Mouse (Mus musculus): Measurements from ENCODE around the gene Iqcf4. TPM values are rescaled to one million over a fixed set of nuclear protein-coding genes. Genes with fewer than 3 reads are reported as not detected.

Iqcf4 gene
- polyA plus RNA-seq, 1 experiment from 2014 or later = not detected

GRCm38 (mm10) chr9:106562291-106562690 lies 8.5 kb downstream of the Iqcf4 start:
- Histone ChIP-seq H3K4me1 (ENCODE audit: control insufficient read depth, insufficient read depth, low read length) (no peaks in the 10 kb centered on the region), H3K27ac (ENCODE audit: low read length) (no peak overlapping the region), H3K9ac (replicated peaks; ENCODE audit: low read depth, low read length) (no peak overlapping the region), H3K9me3 (ENCODE audit: control insufficient read depth, low read depth, low read length) (no peaks in the 10 kb centered on the region), H3K27me3 (ENCODE audit: control insufficient read depth, insufficient read depth, low read length) (no peaks in the 10 kb centered on the region), H3K4me3 (ENCODE audit: low read depth, low read length) (no peak overlapping the region), H3K36me3 (ENCODE audit: control insufficient read depth, insufficient read depth, low read length) (no peaks in the 10 kb centered on the region), H3K4me2 (replicated peaks; ENCODE audit: low read depth, low read length) (no peak overlapping the region)
- ATAC-seq (ENCODE audit: insufficient number of reproducible peaks, insufficient read depth, low FRiP score, low read depth) = no peak
- WGBS = 90% methylated on average over 11 of the region's 11 CpGs

GRCm38 (mm10) chr9:106561531-106561930 lies 9.3 kb downstream of the Iqcf4 start, which contains the start of gene Iqcf3:
TSS of gene Iqcf3 (minus strand) at chr9:106561631.
- Histone ChIP-seq H3K4me3 (ENCODE audit: low read depth, low read length) (no peak within 1 kb of the TSS), H3K27me3 (ENCODE audit: control insufficient read depth, insufficient read depth, low read length) (no peaks in the 10 kb centered on the region), H3K36me3 (ENCODE audit: control insufficient read depth, insufficient read depth, low read length) (no peaks in the 10 kb centered on the region), H3K4me1 (ENCODE audit: control insufficient read depth, insufficient read depth, low read length) (no peaks in the 10 kb centered on the region), H3K9ac (replicated peaks; ENCODE audit: low read depth, low read length) (no peak within 1 kb of the TSS), H3K27ac (ENCODE audit: low read length) (no peak within 1 kb of the TSS), H3K9me3 (ENCODE audit: control insufficient read depth, low read depth, low read length) (no peaks in the 10 kb centered on the region), H3K4me2 (replicated peaks; ENCODE audit: low read depth, low read length) (no peak within 1 kb of the TSS)
- 91% methylated on average over 5 of the region's 5 CpGs for WGBS
- ATAC-seq (ENCODE audit: insufficient number of reproducible peaks, insufficient read depth, low FRiP score, low read depth) = no peak

GRCm38 (mm10) chr9:106534975-106535374 lies 35.8 kb downstream of the Iqcf4 start:
- H3K27me3 ChIP-seq (ENCODE audit: control insufficient read depth, insufficient read depth, low read length) = no peaks in the 10 kb centered on the region
- H3K4me2 ChIP-seq (replicated peaks; ENCODE audit: low read depth, low read length) = no peak overlapping the region
- no peak for ATAC-seq (ENCODE audit: insufficient number of reproducible peaks, insufficient read depth, low FRiP score, low read depth)
- no peaks in the 10 kb centered on the region for H3K4me1 ChIP-seq (ENCODE audit: control insufficient read depth, insufficient read depth, low read length)
- H3K27ac ChIP-seq (ENCODE audit: low read length) = no peak overlapping the region
- H3K36me3 ChIP-seq (ENCODE audit: control insufficient read depth, insufficient read depth, low read length) = no peaks in the 10 kb centered on the region
- no peaks in the 10 kb centered on the region for H3K9me3 ChIP-seq (ENCODE audit: control insufficient read depth, low read depth, low read length)
- no peak overlapping the region for H3K9ac ChIP-seq (replicated peaks; ENCODE audit: low read depth, low read length)
- no peak overlapping the region for H3K4me3 ChIP-seq (ENCODE audit: low read depth, low read length)
- 88% methylated on average over 11 of the region's 11 CpGs for WGBS

GRCm38 (mm10) chr9:106534296-106534695 lies 36.5 kb downstream of the Iqcf4 start:
- Histone ChIP-seq H3K36me3 (ENCODE audit: control insufficient read depth, insufficient read depth, low read length) (no peaks in the 10 kb centered on the region), H3K4me2 (replicated peaks; ENCODE audit: low read depth, low read length) (no peak overlapping the region), H3K27me3 (ENCODE audit: control insufficient read depth, insufficient read depth, low read length) (no peaks in the 10 kb centered on the region), H3K9ac (replicated peaks; ENCODE audit: low read depth, low read length) (no peak overlapping the region), H3K4me1 (ENCODE audit: control insufficient read depth, insufficient read depth, low read length) (no peaks in the 10 kb centered on the region), H3K4me3 (ENCODE audit: low read depth, low read length) (no peak overlapping the region), H3K27ac (ENCODE audit: low read length) (no peak overlapping the region), H3K9me3 (ENCODE audit: control insufficient read depth, low read depth, low read length) (no peaks in the 10 kb centered on the region)
- ATAC-seq (ENCODE audit: insufficient number of reproducible peaks, insufficient read depth, low FRiP score, low read depth) = no peak
- WGBS = 89% methylated on average over 7 of the region's 7 CpGs

- no peak overlapping the region for H3K4me2 ChIP-seq (replicated peaks; ENCODE audit: low read depth, low read length)
- H3K27me3 ChIP-seq (ENCODE audit: control insufficient read depth, insufficient read depth, low read length) = no peaks in the 10 kb centered on the region
- no peaks in the 10 kb centered on the region for H3K36me3 ChIP-seq (ENCODE audit: control insufficient read depth, insufficient read depth, low read length)
- no peak overlapping the region for H3K9ac ChIP-seq (replicated peaks; ENCODE audit: low read depth, low read length)
- no peak for ATAC-seq (ENCODE audit: insufficient number of reproducible peaks, insufficient read depth, low FRiP score, low read depth)
- WGBS = 22% methylated on average over 3 of the region's 3 CpGs
- H3K4me3 ChIP-seq (ENCODE audit: low read depth, low read length) = no peak overlapping the region
- no peaks in the 10 kb centered on the region for H3K9me3 ChIP-seq (ENCODE audit: control insufficient read depth, low read depth, low read length)
- H3K27ac ChIP-seq (ENCODE audit: low read length) = no peak overlapping the region
- H3K4me1 ChIP-seq (ENCODE audit: control insufficient read depth, insufficient read depth, low read length) = no peaks in the 10 kb centered on the region
Observed at GRCm38 (mm10) chr9:106531833-106532232, 39.0 kb downstream of the Iqcf4 start.

GRCm38 (mm10) chr9:106519909-106520308 lies 50.9 kb downstream of the Iqcf4 start:
- no peak for ATAC-seq (ENCODE audit: insufficient number of reproducible peaks, insufficient read depth, low FRiP score, low read depth)
- Histone ChIP-seq H3K4me2 (replicated peaks; ENCODE audit: low read depth, low read length) (no peak overlapping the region), H3K4me1 (ENCODE audit: control insufficient read depth, insufficient read depth, low read length) (no peaks in the 10 kb centered on the region), H3K36me3 (ENCODE audit: control insufficient read depth, insufficient read depth, low read length) (no peaks in the 10 kb centered on the region), H3K9ac (replicated peaks; ENCODE audit: low read depth, low read length) (no peak overlapping the region), H3K27me3 (ENCODE audit: control insufficient read depth, insufficient read depth, low read length) (no peaks in the 10 kb centered on the region), H3K27ac (ENCODE audit: low read length) (no peak overlapping the region), H3K9me3 (ENCODE audit: control insufficient read depth, low read depth, low read length) (no peaks in the 10 kb centered on the region), H3K4me3 (ENCODE audit: low read depth, low read length) (no peak overlapping the region)
- 69% methylated on average over 8 of the region's 8 CpGs for WGBS

- no peaks in the 10 kb centered on the region for H3K27me3 ChIP-seq (ENCODE audit: control insufficient read depth, insufficient read depth, low read length)
- H3K4me2 ChIP-seq (replicated peaks; ENCODE audit: low read depth, low read length) = no peak overlapping the region
- no peaks in the 10 kb centered on the region for H3K4me1 ChIP-seq (ENCODE audit: control insufficient read depth, insufficient read depth, low read length)
- H3K27ac ChIP-seq (ENCODE audit: low read length) = no peak overlapping the region
- no peak for ATAC-seq (ENCODE audit: insufficient number of reproducible peaks, insufficient read depth, low FRiP score, low read depth)
- H3K36me3 ChIP-seq (ENCODE audit: control insufficient read depth, insufficient read depth, low read length) = no peaks in the 10 kb centered on the region
- H3K9ac ChIP-seq (replicated peaks; ENCODE audit: low read depth, low read length) = no peak overlapping the region
- H3K9me3 ChIP-seq (ENCODE audit: control insufficient read depth, low read depth, low read length) = no peaks in the 10 kb centered on the region
- H3K4me3 ChIP-seq (ENCODE audit: low read depth, low read length) = no peak overlapping the region
- WGBS = 60% methylated on average over 2 of the region's 2 CpGs
Observed at GRCm38 (mm10) chr9:106519433-106519832, 51.4 kb downstream of the Iqcf4 start.

Other genes starting within 250 kb of the Iqcf4 start
- gene Dusp7, start 202.4 kb downstream of the Iqcf4 start, polyA plus RNA-seq (2014; fragmentation: Nextera tagmentation; extraction: Ambion mirVana) = 22.4 and 24.9 TPM in 2 replicates
- gene Rpl29, start 141.5 kb downstream of the Iqcf4 start, polyA plus RNA-seq (2014; fragmentation: Nextera tagmentation; extraction: Ambion mirVana) = 1,139 and 1,256 TPM in 2 replicates
- gene Acy1, start 132.7 kb downstream of the Iqcf4 start, polyA plus RNA-seq (2014; fragmentation: Nextera tagmentation; extraction: Ambion mirVana) = 41.2 and 43.1 TPM in 2 replicates
- 26.3 and 32.6 TPM in 2 replicates for gene Abhd14b, start 123.5 kb downstream of the Iqcf4 start, polyA plus RNA-seq (2014; fragmentation: Nextera tagmentation; extraction: Ambion mirVana)
- gene Abhd14a, start 123.3 kb downstream of the Iqcf4 start, polyA plus RNA-seq (2014; fragmentation: Nextera tagmentation; extraction: Ambion mirVana) = 52.3 and 57.1 TPM in 2 replicates
- 60.9 and 61.2 TPM in 2 replicates for gene Pcbp4, start 117.7 kb downstream of the Iqcf4 start, polyA plus RNA-seq (2014; fragmentation: Nextera tagmentation; extraction: Ambion mirVana)
- gene Gpr62, start 105.1 kb downstream of the Iqcf4 start, polyA plus RNA-seq (2014; fragmentation: Nextera tagmentation; extraction: Ambion mirVana) = 0.50 and 0.68 TPM in 2 replicates
- gene Rrp9, start 95.0 kb downstream of the Iqcf4 start, polyA plus RNA-seq (2014; fragmentation: Nextera tagmentation; extraction: Ambion mirVana) = 37.4 and 37.8 TPM in 2 replicates
- gene Parp3, start 94.0 kb downstream of the Iqcf4 start, polyA plus RNA-seq (2014; fragmentation: Nextera tagmentation; extraction: Ambion mirVana) = 2.4 and 3.1 TPM in 2 replicates
- not detected in 2 replicates for gene Iqcf1, start 71.0 kb downstream of the Iqcf4 start, polyA plus RNA-seq (2014; fragmentation: Nextera tagmentation; extraction: Ambion mirVana)
- gene Iqcf5, start 56.4 kb downstream of the Iqcf4 start, polyA plus RNA-seq (2014; fragmentation: Nextera tagmentation; extraction: Ambion mirVana) = not detected in 2 replicates
- gene Iqcf3, start 9.4 kb downstream of the Iqcf4 start, polyA plus RNA-seq (2014; fragmentation: Nextera tagmentation; extraction: Ambion mirVana) = not detected in 2 replicates
- not detected in 2 replicates for gene Iqcf6, start 55.6 kb upstream of the Iqcf4 start, polyA plus RNA-seq (2014; fragmentation: Nextera tagmentation; extraction: Ambion mirVana)
- not detected in 2 replicates for gene Grm2, start 85.1 kb upstream of the Iqcf4 start, polyA plus RNA-seq (2014; fragmentation: Nextera tagmentation; extraction: Ambion mirVana)
- 53.3 and 55.9 TPM in 2 replicates for gene Tex264, start 114.9 kb upstream of the Iqcf4 start, polyA plus RNA-seq (2014; fragmentation: Nextera tagmentation; extraction: Ambion mirVana)
- 5.6 and 6.6 TPM in 2 replicates for gene Rad54l2, start 218.2 kb upstream of the Iqcf4 start, polyA plus RNA-seq (2014; fragmentation: Nextera tagmentation; extraction: Ambion mirVana)